ENCODE assay signal across 10 mouse cellular contexts in genomic region chr1:191662178-191662898, GRCm38 (mm10). TPM values are rescaled to one million over a fixed set of nuclear protein-coding genes. Genes with fewer than 3 reads are reported as not detected.
DNase-seq lines count a peak whose midpoint lies in the region; ATAC-seq and TF ChIP-seq lines count a peak whose summit lies in the region.
"Had no signal": no experiment of that assay in that cellular context is flagged by ENCODE, and none has a peak within 500 bp of the region (broad histone marks: within the 10 kb centered on the region; RNA-seq: fewer than 3 reads in every experiment).

No protein-coding gene starts in this region.

- no peak overlapping the region for H3K4me3 ChIP-seq in kidney, embryonic 16.5 days (ENCODE audit: low read length)
- no peak overlapping the region for H3K4me3 ChIP-seq in midbrain, postnatal 0 days (ENCODE audit: low read depth, low read length)
- H3K4me3 ChIP-seq: hindbrain, embryonic 15.5 days; neural tube, embryonic 13.5 days had no signal

- no peak overlapping the region for H3K9ac ChIP-seq in kidney, embryonic 16.5 days (replicated peaks; ENCODE audit: low read length)
- H3K9ac ChIP-seq in midbrain, postnatal 0 days (replicated peaks; ENCODE audit: low read length, poor library complexity, severe bottlenecking) = no peak overlapping the region
- H3K9ac ChIP-seq: hindbrain, embryonic 15.5 days; neural tube, embryonic 13.5 days had no signal

- no peak overlapping the region for H3K4me2 ChIP-seq in kidney, embryonic 16.5 days (replicated peaks; ENCODE audit: low read depth, low read length)
- H3K4me2 ChIP-seq in midbrain, postnatal 0 days (ENCODE audit: low read depth, low read length, poor library complexity, severe bottlenecking) = no peak overlapping the region
- H3K4me2 ChIP-seq: hindbrain, embryonic 15.5 days; neural tube, embryonic 13.5 days had no signal

- no peaks in the 10 kb centered on the region for H3K36me3 ChIP-seq in kidney, embryonic 16.5 days (ENCODE audit: insufficient read depth, low read length)
- H3K36me3 ChIP-seq in midbrain, postnatal 0 days (ENCODE audit: insufficient read depth, low read length) = no peaks in the 10 kb centered on the region
- H3K36me3 ChIP-seq: hindbrain, embryonic 15.5 days; neural tube, embryonic 13.5 days had no signal

- peak overlapping the region; percentile 79 for H3K27ac ChIP-seq in kidney, embryonic 16.5 days (ENCODE audit: low read length)
- H3K27ac ChIP-seq in midbrain, postnatal 0 days (ENCODE audit: low read depth, low read length) = no peak overlapping the region
- H3K27ac ChIP-seq: hindbrain, embryonic 15.5 days; neural tube, embryonic 13.5 days had no signal

- 35% methylated on average over 9 of the region's 9 CpGs for WGBS in kidney, embryonic 16.5 days
- WGBS in midbrain, postnatal 0 days = 80% methylated on average over 9 of the region's 9 CpGs

- DNase-seq in kidney, postnatal 36 days = no peak
- DNase-seq in adrenal gland, adult 2 months = peak; percentile 83
- DNase-seq in heart, postnatal 14 days = peak; percentile 40 to 61
- DNase-seq in lung, postnatal 4 days = peak; percentile 29 to 48
- DNase-seq in spleen, postnatal 4 days (ENCODE audit: low spot score in 2 of 2) = no peak
- no peak for DNase-seq in midbrain, postnatal 0 days (ENCODE audit: low spot score)

- no peaks in the 10 kb centered on the region for H3K9me3 ChIP-seq in kidney, embryonic 16.5 days (ENCODE audit: low read length)
- no peaks in the 10 kb centered on the region for H3K9me3 ChIP-seq in midbrain, postnatal 0 days (ENCODE audit: low read length)
- H3K9me3 ChIP-seq: hindbrain, embryonic 15.5 days; neural tube, embryonic 13.5 days had no signal

- intact Hi-C loops in heart, postnatal 14 days (cut with DNase I) = no loop called here

- TF ChIP-seq CTCF in midbrain, postnatal 0 days (IDR thresholded peaks at IDR 0.05) = no peak

- H3K27me3 ChIP-seq in kidney, embryonic 16.5 days (ENCODE audit: insufficient read depth, low read length) = no peaks in the 10 kb centered on the region
- H3K27me3 ChIP-seq in midbrain, postnatal 0 days (ENCODE audit: insufficient read depth, low read length) = no peaks in the 10 kb centered on the region
- H3K27me3 ChIP-seq: hindbrain, embryonic 15.5 days; neural tube, embryonic 13.5 days had no signal

- peaks cover 33% of the 10 kb centered on the region for H3K4me1 ChIP-seq in kidney, embryonic 16.5 days (ENCODE audit: insufficient read depth, low read length)
- no peaks in the 10 kb centered on the region for H3K4me1 ChIP-seq in midbrain, postnatal 0 days (ENCODE audit: insufficient read depth, low read length)
- H3K4me1 ChIP-seq: hindbrain, embryonic 15.5 days; neural tube, embryonic 13.5 days had no signal

- peak; percentile 33 for ATAC-seq in kidney, embryonic 16.5 days (ENCODE audit: low FRiP score, low TSS enrichment)
- no peak for ATAC-seq in midbrain, postnatal 0 days (ENCODE audit: low FRiP score)
- no peak for ATAC-seq in erythroblast, adult 5-6 weeks (replicated peaks; ENCODE audit: low FRiP score, poor library complexity, severe bottlenecking)

RNA-seq across cellular contexts. Expression of gene Lpgat1, which starts 55.3 kb away (rescaled TPM):
- 13.6 and 14.7 TPM in 2 replicates for polyA plus RNA-seq in kidney, embryonic 16.5 days (2015; fragmentation: Nextera tagmentation; extraction: Ambion mirVana)
- 10 to 100 TPM; 70.8 to 77.0 TPM for total RNA-seq in adrenal gland, adult 2 months (2021)
- 12.7 and 13.7 TPM in 2 replicates for polyA plus RNA-seq in adrenal gland, adult 2 months (2012; rRNA removed)
- 10 to 100 TPM; 84.8 to 91.7 TPM for total RNA-seq in heart, postnatal 14 days (2021)
- total RNA-seq in midbrain, postnatal 0 days (2014; rRNA removed) = 56.2 and 79.5 TPM in 2 replicates
- 38.5 and 53.0 TPM in 2 replicates for polyA plus RNA-seq in midbrain, postnatal 0 days (2015; fragmentation: Nextera tagmentation; extraction: Ambion mirVana)
- total RNA-seq in erythroblast, adult 5-6 weeks (2015; ENCODE audit: low replicate concordance) = 7.9 and 16.3 TPM in 2 replicates
- total RNA-seq in erythroblast, adult 5-6 weeks (2017; ENCODE audit: low replicate concordance) = 5.7 and 8.5 TPM in 2 replicates

Comparison
In these comparisons a context has a peak if more than half of its experiments do, and no peak if none do; other contexts are left out.
1. DNase-seq: peak in adrenal gland, adult 2 months (single experiment), heart, postnatal 14 days (2 of 2) and lung, postnatal 4 days (2 of 2); none in kidney, postnatal 36 days (0 of 2), spleen, postnatal 4 days (0 of 2) and midbrain, postnatal 0 days (single experiment).